Mouse (Mus musculus): ENCODE data around the gene Trim71. TPM values are rescaled to one million over a fixed set of nuclear protein-coding genes. Genes with fewer than 3 reads are reported as not detected.
A peak's percentile ranks its signal among the peaks of the same experiment; 100 is the strongest.

Trim71 gene
- polyA plus RNA-seq, 1 experiment from 2014 or later = 7.8 TPM

GRCm38 (mm10) chr9:114568682-114569474 is 4.7 kb upstream of the Trim71 start:
- H3K27ac ChIP-seq (replicated peaks) = no peak overlapping the region
- peaks cover 13% of the 10 kb centered on the region for H3K4me1 ChIP-seq
- no peaks in the 10 kb centered on the region for H3K36me3 ChIP-seq (replicated peaks)
- 90% methylated on average over 5 of the region's 5 CpGs for WGBS
- no peaks in the 10 kb centered on the region for H3K27me3 ChIP-seq (replicated peaks; ENCODE audit: low read depth, poor library complexity, severe bottlenecking)
- H3K4me3 ChIP-seq = no peak overlapping the region
- no peaks in the 10 kb centered on the region for H3K9me3 ChIP-seq
- no peak for DNase-seq (ENCODE audit: low spot score)

- H3K27me3 ChIP-seq (replicated peaks; ENCODE audit: low read depth, poor library complexity, severe bottlenecking) = no peaks in the 10 kb centered on the region
- peak overlapping the region; percentile 99 for H3K27ac ChIP-seq (replicated peaks)
- peak; percentile 67 for DNase-seq (ENCODE audit: low spot score)
- peaks cover 35% of the 10 kb centered on the region for H3K4me1 ChIP-seq
- H3K4me3 ChIP-seq = peak overlapping the region; percentile 94
- H3K9me3 ChIP-seq = no peaks in the 10 kb centered on the region
- WGBS = under 1% methylated on average over 10 of the region's 10 CpGs
- no peaks in the 10 kb centered on the region for H3K36me3 ChIP-seq (replicated peaks)
Observed at GRCm38 (mm10) chr9:114564667-114565066, 498 bp upstream of the Trim71 start.

- Histone ChIP-seq H3K36me3 (replicated peaks) (no peaks in the 10 kb centered on the region), H3K27ac (replicated peaks) (peak overlapping the region; percentile 99), H3K4me1 (peaks cover 50% of the 10 kb centered on the region), H3K4me3 (peak overlapping the region; percentile 94), H3K27me3 (replicated peaks; ENCODE audit: low read depth, poor library complexity, severe bottlenecking) (no peaks in the 10 kb centered on the region), H3K9me3 (no peaks in the 10 kb centered on the region)
- peak; percentile 74 for DNase-seq (ENCODE audit: low spot score)
- WGBS = under 1% methylated on average over 122 of the region's 122 CpGs
Observed at GRCm38 (mm10) chr9:114562919-114563751, 1.0 kb downstream of the Trim71 start.

DNA sequence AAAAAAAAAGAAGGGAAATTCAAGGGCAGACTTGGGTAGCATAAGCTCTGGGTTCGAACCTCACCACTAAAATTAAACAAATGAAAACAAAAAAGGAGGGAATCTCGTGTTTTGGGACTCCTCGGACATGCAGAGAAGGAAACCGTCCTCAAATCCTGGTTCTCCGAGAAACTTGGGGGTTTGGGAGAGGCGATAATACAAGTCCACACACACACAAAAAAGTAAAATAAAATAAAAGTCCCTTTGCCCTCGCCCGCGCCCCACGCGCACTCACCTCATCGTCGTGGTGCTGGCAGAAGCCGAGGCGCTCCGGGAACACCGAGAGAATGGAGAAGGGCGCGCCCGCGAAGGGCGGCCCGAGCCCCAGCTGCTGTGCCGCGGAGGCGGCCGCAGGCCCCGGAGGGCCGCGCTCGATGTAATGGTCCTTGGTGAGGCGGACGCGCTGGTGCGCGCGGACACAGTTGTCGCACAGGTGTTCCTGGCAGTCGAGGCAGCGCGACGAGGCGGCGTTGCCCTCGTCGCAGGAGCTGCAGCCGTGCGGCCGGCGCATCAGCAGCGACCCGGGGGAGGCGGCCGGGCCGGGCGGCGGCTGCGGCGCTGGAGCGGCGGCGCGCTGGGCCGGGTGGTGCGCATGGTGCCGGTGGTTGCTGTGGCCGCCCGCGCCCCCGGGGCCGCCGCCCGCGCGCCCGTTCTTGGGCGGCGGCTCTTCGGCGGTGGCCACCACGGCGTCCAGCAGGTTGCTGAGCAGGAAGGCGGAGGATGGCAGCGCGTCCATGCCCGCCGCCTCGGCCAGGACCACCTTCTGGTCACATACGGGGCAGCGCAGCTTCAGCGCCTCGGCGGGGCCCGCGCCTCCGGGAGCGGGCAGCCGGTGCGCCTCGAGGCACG is 1.9 kb downstream of the Trim71 start:
- H3K36me3 ChIP-seq (replicated peaks) = no peaks in the 10 kb centered on the region
- H3K4me3 ChIP-seq = peak overlapping the region; percentile 94
- H3K9me3 ChIP-seq = no peaks in the 10 kb centered on the region
- DNase-seq (ENCODE audit: low spot score) = peak; percentile 60
- under 1% methylated on average over 101 of the region's 101 CpGs for WGBS
- H3K27me3 ChIP-seq (replicated peaks; ENCODE audit: low read depth, poor library complexity, severe bottlenecking) = no peaks in the 10 kb centered on the region
- peaks cover 58% of the 10 kb centered on the region for H3K4me1 ChIP-seq
- peak overlapping the region; percentile 99 for H3K27ac ChIP-seq (replicated peaks)

DNA sequence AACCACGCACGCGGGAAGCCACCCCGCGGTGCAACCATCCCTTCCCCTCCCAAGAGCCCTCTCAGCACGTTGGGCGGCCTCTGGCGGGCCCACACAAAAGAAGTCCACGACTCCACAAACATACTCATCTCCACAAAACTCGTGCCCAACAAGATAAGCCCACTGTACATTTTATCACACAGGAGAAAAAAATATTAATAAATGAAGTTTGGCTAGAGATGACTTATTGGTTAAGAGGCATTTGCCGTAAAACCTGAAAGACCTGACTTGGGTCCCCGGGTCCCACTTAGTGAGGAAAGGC is 2.5 kb downstream of the Trim71 start:
- no peaks in the 10 kb centered on the region for H3K36me3 ChIP-seq (replicated peaks)

DNA sequence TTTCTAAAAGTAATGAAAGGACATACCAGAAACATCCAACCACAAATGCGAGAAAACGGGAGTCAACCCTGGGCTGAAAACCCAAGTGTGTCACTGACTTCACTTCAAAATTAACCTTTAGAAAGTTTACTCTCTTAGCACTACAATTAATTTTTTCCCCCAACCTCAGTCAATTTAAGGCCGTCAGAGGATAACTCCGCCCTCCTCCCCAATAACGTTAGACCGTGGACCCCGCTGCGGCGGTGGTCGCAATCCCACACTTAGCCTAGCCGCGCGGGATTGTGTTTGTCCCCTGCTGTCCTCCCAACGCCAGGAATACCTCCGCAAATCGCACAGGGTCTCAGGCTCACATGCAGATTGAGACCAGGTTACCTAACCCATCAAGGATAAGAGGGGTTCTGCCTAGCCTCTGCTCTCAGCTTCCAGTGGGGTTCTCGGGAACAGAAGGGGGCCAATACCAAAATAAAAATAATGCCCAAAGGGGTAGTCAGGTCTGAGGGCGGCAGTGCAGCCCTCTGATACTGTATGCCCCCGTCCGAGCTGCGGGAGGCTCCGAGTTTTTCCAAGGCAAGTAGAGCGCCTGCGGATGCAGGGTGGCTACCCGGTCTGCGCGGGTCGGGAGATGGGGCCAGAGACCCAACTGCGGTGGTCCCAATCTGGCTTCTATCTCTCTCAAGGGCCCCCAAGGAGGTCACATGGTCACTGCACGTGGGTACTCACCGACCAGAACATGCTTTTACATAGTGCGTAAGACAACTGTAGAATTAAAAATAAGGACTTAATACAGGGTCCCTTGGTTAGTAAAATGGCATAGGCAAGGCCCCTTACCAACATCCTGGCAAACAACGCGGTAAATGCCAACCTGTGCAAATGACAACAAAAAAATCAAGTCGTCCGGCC is 3.1 kb downstream of the Trim71 start:
- H3K4me1 ChIP-seq = peaks cover 70% of the 10 kb centered on the region
- DNase-seq (ENCODE audit: low spot score) = peak; percentile 60
- under 1% methylated on average over 36 of the region's 36 CpGs for WGBS

More for the DNA sequence above, 2.5 kb downstream of the Trim71 start:
- peak; percentile 62 for DNase-seq (ENCODE audit: low spot score)
- Histone ChIP-seq H3K27ac (replicated peaks) (peak overlapping the region; percentile 99), H3K4me1 (peaks cover 64% of the 10 kb centered on the region), H3K9me3 (no peaks in the 10 kb centered on the region), H3K27me3 (replicated peaks; ENCODE audit: low read depth, poor library complexity, severe bottlenecking) (no peaks in the 10 kb centered on the region), H3K4me3 (peak overlapping the region; percentile 94)
- under 1% methylated on average over 12 of the region's 12 CpGs for WGBS

DNA sequence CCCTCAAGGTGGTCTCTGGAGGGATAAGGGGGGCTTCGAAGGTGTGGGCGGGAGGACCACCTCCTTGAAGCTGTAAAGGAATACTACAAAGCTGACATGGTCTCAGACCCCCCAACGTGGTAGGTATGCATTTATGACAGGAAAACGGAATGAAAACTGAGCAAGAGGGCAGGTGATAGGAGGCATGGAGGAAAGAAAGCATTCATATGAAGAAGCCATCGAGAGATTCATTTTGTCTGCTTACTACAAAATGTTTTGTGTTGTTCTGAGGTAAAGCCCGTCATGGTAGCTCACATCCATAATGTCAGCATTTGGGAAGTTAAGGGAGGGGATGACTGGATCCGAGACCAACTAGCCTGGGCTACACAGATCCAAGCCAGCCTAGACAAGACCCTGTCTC is 4.0 kb downstream of the Trim71 start:
- Histone ChIP-seq H3K9me3 (no peaks in the 10 kb centered on the region), H3K36me3 (replicated peaks) (peaks cover 4% of the 10 kb centered on the region; the same call in 1 of the 2 replicates), H3K4me1 (peaks cover 71% of the 10 kb centered on the region), H3K4me3 (peak overlapping the region; percentile 94), H3K27ac (replicated peaks) (peak overlapping the region; percentile 40; the same call in 1 of the 2 replicates), H3K27me3 (replicated peaks; ENCODE audit: low read depth, poor library complexity, severe bottlenecking) (no peaks in the 10 kb centered on the region)
- DNase-seq (ENCODE audit: low spot score) = no peak
- 9% methylated on average over 7 of the region's 7 CpGs for WGBS

More for the DNA sequence above, 3.1 kb downstream of the Trim71 start:
- Histone ChIP-seq H3K36me3 (replicated peaks) (no peaks in the 10 kb centered on the region), H3K9me3 (no peaks in the 10 kb centered on the region), H3K27ac (replicated peaks) (peak overlapping the region; percentile 99), H3K27me3 (replicated peaks; ENCODE audit: low read depth, poor library complexity, severe bottlenecking) (no peaks in the 10 kb centered on the region), H3K4me3 (peak overlapping the region; percentile 94)

DNA sequence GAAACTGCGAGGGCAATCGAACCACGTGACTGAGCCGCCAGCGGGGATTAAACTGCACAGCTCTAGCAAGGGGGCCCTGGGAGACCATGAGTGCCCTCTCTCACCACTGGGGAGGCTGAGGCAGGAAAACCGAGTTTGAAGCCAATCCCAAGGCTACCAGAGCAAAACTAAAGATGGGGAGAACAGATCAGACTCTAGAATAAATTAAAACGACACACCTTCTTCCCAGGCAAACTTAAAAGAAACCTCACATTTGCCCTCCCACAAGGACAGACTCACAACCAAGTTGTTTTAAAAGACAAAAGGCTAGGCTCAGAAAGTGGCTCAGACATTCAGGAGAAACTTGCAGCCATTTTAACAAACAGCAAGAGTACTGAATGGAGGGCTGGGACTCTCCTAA is 7.1 kb downstream of the Trim71 start:
- WGBS = 14% methylated on average over 7 of the region's 7 CpGs
- no peak for DNase-seq (ENCODE audit: low spot score)
- peaks cover 25% of the 10 kb centered on the region for H3K36me3 ChIP-seq (replicated peaks)
- 0 out of 2 replicates have a peak overlapping the region, but pooled peaks have one; percentile 19 for H3K27ac ChIP-seq (replicated peaks)
- H3K4me3 ChIP-seq = peak overlapping the region; percentile 29; the same call in 1 of the 2 replicates
- no peaks in the 10 kb centered on the region for H3K9me3 ChIP-seq
- H3K27me3 ChIP-seq (replicated peaks; ENCODE audit: low read depth, poor library complexity, severe bottlenecking) = no peaks in the 10 kb centered on the region
- H3K4me1 ChIP-seq = peaks cover 73% of the 10 kb centered on the region

- no peaks in the 10 kb centered on the region for H3K9me3 ChIP-seq
- DNase-seq (ENCODE audit: low spot score) = no peak
- peaks cover 71% of the 10 kb centered on the region for H3K4me1 ChIP-seq
- H3K27ac ChIP-seq (replicated peaks) = no peak overlapping the region
- H3K4me3 ChIP-seq = 0 out of 2 replicates have a peak overlapping the region, but pooled peaks have one; percentile 21
- H3K36me3 ChIP-seq (replicated peaks) = peaks cover 31% of the 10 kb centered on the region
- no peaks in the 10 kb centered on the region for H3K27me3 ChIP-seq (replicated peaks; ENCODE audit: low read depth, poor library complexity, severe bottlenecking)
- WGBS = 37% methylated on average over 10 of the region's 10 CpGs
Observed at GRCm38 (mm10) chr9:114556276-114556855, 7.8 kb downstream of the Trim71 start.

DNA sequence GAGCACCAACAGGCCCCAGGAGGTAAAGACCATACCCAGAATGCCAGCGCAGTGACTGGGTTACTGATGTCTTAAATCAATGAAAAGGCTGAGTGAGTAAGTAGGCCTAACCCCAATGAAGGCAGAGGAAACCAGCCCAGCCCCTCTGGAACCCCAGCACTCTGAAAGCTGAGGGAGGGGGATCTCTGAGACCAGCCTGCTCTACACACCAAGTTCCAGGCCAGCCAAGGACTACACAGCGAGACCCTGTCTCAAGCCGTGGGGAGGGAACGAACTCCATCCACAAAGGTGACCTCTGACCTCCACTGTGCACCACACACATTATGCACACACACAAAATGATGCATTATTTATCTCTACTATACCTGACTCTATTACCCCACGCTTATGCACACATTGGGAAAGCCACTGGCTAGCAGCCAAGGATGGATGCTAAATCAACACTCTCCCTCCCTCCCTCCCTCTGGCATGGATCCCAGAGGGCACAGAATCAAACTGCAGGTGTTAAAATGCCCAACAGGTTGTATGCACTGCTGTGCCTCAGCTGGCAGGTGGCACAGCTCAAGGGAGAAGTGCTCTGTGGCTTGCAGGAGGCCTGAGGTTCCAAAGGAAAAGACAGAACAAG is 9.7 kb downstream of the Trim71 start:
- peaks cover 70% of the 10 kb centered on the region for H3K4me1 ChIP-seq
- 71% methylated on average over 5 of the region's 5 CpGs for WGBS
- DNase-seq (ENCODE audit: low spot score) = no peak
- H3K27me3 ChIP-seq (replicated peaks; ENCODE audit: low read depth, poor library complexity, severe bottlenecking) = no peaks in the 10 kb centered on the region
- peaks cover 37% of the 10 kb centered on the region for H3K36me3 ChIP-seq (replicated peaks)
- no peaks in the 10 kb centered on the region for H3K9me3 ChIP-seq
- H3K27ac ChIP-seq (replicated peaks) = no peak overlapping the region
- no peak overlapping the region for H3K4me3 ChIP-seq

DNA sequence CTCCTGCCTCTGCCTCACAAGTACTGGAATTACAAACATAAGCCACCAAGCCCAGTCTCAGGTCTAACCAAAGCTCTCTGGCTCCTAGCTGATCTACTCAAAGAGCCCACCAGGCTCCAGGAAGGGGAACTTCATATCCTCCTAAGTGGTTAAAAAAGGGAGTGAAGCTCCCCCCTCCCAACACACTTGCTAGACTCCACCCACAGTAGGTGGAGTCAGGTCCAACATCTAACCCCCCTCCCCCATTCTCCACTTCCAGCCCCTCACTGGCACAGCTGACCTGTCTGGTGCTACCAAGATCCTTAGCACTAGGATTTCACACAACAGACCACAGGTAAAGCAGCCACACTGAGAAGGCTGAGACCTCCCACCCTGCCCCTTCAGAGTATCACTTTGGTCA is 10.3 kb downstream of the Trim71 start:
- DNase-seq (ENCODE audit: low spot score) = no peak
- Histone ChIP-seq H3K9me3 (no peaks in the 10 kb centered on the region), H3K27me3 (replicated peaks; ENCODE audit: low read depth, poor library complexity, severe bottlenecking) (no peaks in the 10 kb centered on the region), H3K36me3 (replicated peaks) (peaks cover 37% of the 10 kb centered on the region), H3K4me3 (no peak overlapping the region), H3K4me1 (peaks cover 70% of the 10 kb centered on the region), H3K27ac (replicated peaks) (no peak overlapping the region)

Data from embryonic facial prominence, embryonic 10.5 days (tissue).